8 mouse cellular contexts compared by ENCODE assay signal in the genomic region with DNA sequence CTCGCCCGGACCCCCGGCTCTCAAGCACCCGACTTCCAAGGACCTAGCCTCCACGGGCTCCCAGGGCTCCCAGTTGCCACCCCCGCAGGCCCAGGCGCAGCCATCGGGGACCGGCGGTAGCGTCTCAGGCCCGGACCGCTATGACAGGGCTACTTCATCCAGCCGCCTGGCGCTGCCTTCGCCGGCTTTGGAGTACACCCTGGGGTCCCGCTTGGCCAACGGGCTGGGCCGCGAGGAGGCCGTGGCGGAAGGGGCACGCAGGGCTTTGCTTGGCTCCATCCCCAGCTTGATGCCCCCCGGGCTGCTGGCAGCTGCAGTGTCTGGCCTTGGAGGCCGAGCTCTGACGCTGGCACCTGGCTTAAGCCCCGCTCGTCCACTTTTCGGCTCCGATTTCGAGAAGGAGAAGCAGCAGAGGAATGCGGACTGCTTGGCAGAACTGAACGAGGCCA. TPM values are rescaled to one million over a fixed set of nuclear protein-coding genes. Genes with fewer than 3 reads are reported as not detected.
DNase-seq lines count a peak whose midpoint lies in the region; ATAC-seq lines count a peak whose summit lies in the region.

No protein-coding gene starts in this region.

- H3K4me1 ChIP-seq in erythroblast, embryonic 14.5 days (ENCODE audit: control insufficient read depth): peaks cover 69% of the 10 kb centered on the region
- peaks cover 61% of the 10 kb centered on the region for H3K4me1 ChIP-seq in limb, embryonic 15.5 days

- H3K9ac ChIP-seq in limb, embryonic 15.5 days: peak overlapping the region; percentile 91

- H3K27ac ChIP-seq in limb, embryonic 15.5 days: peak overlapping the region; percentile 98

- peak; percentile 44 for DNase-seq in urinary bladder, adult 2 months (ENCODE audit: low spot score)
- DNase-seq in urinary bladder, postnatal 36 days (ENCODE audit: low spot score in 2 of 2): no peak
- DNase-seq in gastrocnemius, postnatal 25 days: peak; percentile 41
- DNase-seq in spleen, postnatal 4 days (ENCODE audit: low spot score in 2 of 2): peak; percentile 34 to 79

- 5% methylated on average over 34 of the region's 34 CpGs for WGBS in limb, embryonic 15.5 days

- H3K4me3 ChIP-seq in erythroblast, embryonic 14.5 days (replicated peaks): peak overlapping the region; percentile 84
- peak overlapping the region; percentile 82 for H3K4me3 ChIP-seq in limb, embryonic 15.5 days

- no peak for ATAC-seq in erythroblast, adult 5-6 weeks (replicated peaks; ENCODE audit: low FRiP score, poor library complexity, severe bottlenecking)
- ATAC-seq in limb, embryonic 15.5 days (ENCODE audit: insufficient number of reproducible peaks, low FRiP score, low TSS enrichment, low read depth): no peak
- ATAC-seq in frontal cortex, adult (ENCODE audit: low TSS enrichment): no peak

- peaks cover 27% of the 10 kb centered on the region for H3K36me3 ChIP-seq in erythroblast, embryonic 14.5 days (ENCODE audit: control insufficient read depth)
- H3K36me3 ChIP-seq in limb, embryonic 15.5 days: peaks cover 28% of the 10 kb centered on the region

- peaks cover 4% of the 10 kb centered on the region for H3K9me3 ChIP-seq in erythroblast, embryonic 14.5 days (ENCODE audit: control insufficient read depth, low read length)
- H3K9me3 ChIP-seq in limb, embryonic 15.5 days: no peaks in the 10 kb centered on the region

- H3K4me2 ChIP-seq in limb, embryonic 15.5 days: peak overlapping the region; percentile 97

- no peaks in the 10 kb centered on the region for H3K27me3 ChIP-seq in erythroblast, embryonic 14.5 days (ENCODE audit: control insufficient read depth)
- H3K27me3 ChIP-seq in limb, embryonic 15.5 days: no peaks in the 10 kb centered on the region

RNA-seq across cellular contexts. Expression of a gene that starts 0.8 kb away (rescaled TPM):
- 5.0 and 5.5 TPM in 2 replicates for polyA plus RNA-seq in erythroblast, embryonic 14.5 days (2012)
- total RNA-seq in erythroblast, adult 5-6 weeks (2015; ENCODE audit: low replicate concordance): 5.6 and 7.3 TPM in 2 replicates
- 0.77 and 3.9 TPM in 2 replicates for total RNA-seq in erythroblast, adult 5-6 weeks (2017; ENCODE audit: low replicate concordance)
- 15.8 and 20.3 TPM in 2 replicates for polyA plus RNA-seq in urinary bladder, adult 2 months (2012; rRNA removed)
- 10 to 100 TPM; 13.7 to 14.3 TPM for total RNA-seq in gastrocnemius, postnatal 25 days (2021)
- polyA plus RNA-seq in limb, embryonic 15.5 days (2015; fragmentation: Nextera tagmentation; extraction: Ambion mirVana): 24.0 and 26.1 TPM in 2 replicates

RNA-seq across cellular contexts. Expression of a gene that starts 13.6 kb away (rescaled TPM):
- 0.02 TPM in 1 of 2 replicates, not detected in the other for polyA plus RNA-seq in erythroblast, embryonic 14.5 days (2012)
- total RNA-seq in erythroblast, adult 5-6 weeks (2015; ENCODE audit: low replicate concordance): not detected in 2 replicates
- 0.43 TPM in 1 of 2 replicates, not detected in the other for total RNA-seq in erythroblast, adult 5-6 weeks (2017; ENCODE audit: low replicate concordance)
- 7.5 and 9.5 TPM in 2 replicates for polyA plus RNA-seq in urinary bladder, adult 2 months (2012; rRNA removed)
- 1 to 10 TPM; 4.3 to 4.9 TPM for total RNA-seq in gastrocnemius, postnatal 25 days (2021)
- 5.2 and 5.3 TPM in 2 replicates for polyA plus RNA-seq in limb, embryonic 15.5 days (2015; fragmentation: Nextera tagmentation; extraction: Ambion mirVana)

RNA-seq across cellular contexts. Expression of a gene that starts 17.5 kb away (rescaled TPM):
- polyA plus RNA-seq in erythroblast, embryonic 14.5 days (2012): not detected in 2 replicates
- not detected in 2 replicates for total RNA-seq in erythroblast, adult 5-6 weeks (2015; ENCODE audit: low replicate concordance)
- total RNA-seq in erythroblast, adult 5-6 weeks (2017; ENCODE audit: low replicate concordance): not detected in 2 replicates
- polyA plus RNA-seq in urinary bladder, adult 2 months (2012; rRNA removed): 0.04 TPM in 1 of 2 replicates, not detected in the other
- total RNA-seq in gastrocnemius, postnatal 25 days (2021): not detected
- not detected in 2 replicates for polyA plus RNA-seq in limb, embryonic 15.5 days (2015; fragmentation: Nextera tagmentation; extraction: Ambion mirVana)

RNA-seq across cellular contexts. Expression of a gene that starts 18.7 kb away (rescaled TPM):
- polyA plus RNA-seq in erythroblast, embryonic 14.5 days (2012): 0.05 and 0.07 TPM in 2 replicates
- total RNA-seq in erythroblast, adult 5-6 weeks (2015; ENCODE audit: low replicate concordance): not detected in 2 replicates
- total RNA-seq in erythroblast, adult 5-6 weeks (2017; ENCODE audit: low replicate concordance): not detected in 2 replicates
- 0.04 TPM in 1 of 2 replicates, not detected in the other for polyA plus RNA-seq in urinary bladder, adult 2 months (2012; rRNA removed)
- not detected for total RNA-seq in gastrocnemius, postnatal 25 days (2021)
- polyA plus RNA-seq in limb, embryonic 15.5 days (2015; fragmentation: Nextera tagmentation; extraction: Ambion mirVana): 3.8 and 3.9 TPM in 2 replicates

RNA-seq across cellular contexts. Expression of a gene that starts 19.5 kb away (rescaled TPM):
- polyA plus RNA-seq in erythroblast, embryonic 14.5 days (2012): 21.6 and 22.6 TPM in 2 replicates
- 15.2 and 35.9 TPM in 2 replicates for total RNA-seq in erythroblast, adult 5-6 weeks (2015; ENCODE audit: low replicate concordance)
- total RNA-seq in erythroblast, adult 5-6 weeks (2017; ENCODE audit: low replicate concordance): 7.8 and 21.0 TPM in 2 replicates
- 35.0 and 43.7 TPM in 2 replicates for polyA plus RNA-seq in urinary bladder, adult 2 months (2012; rRNA removed)
- total RNA-seq in gastrocnemius, postnatal 25 days (2021): 10 to 100 TPM; 56.6 to 59.4 TPM
- 28.8 and 32.7 TPM in 2 replicates for polyA plus RNA-seq in limb, embryonic 15.5 days (2015; fragmentation: Nextera tagmentation; extraction: Ambion mirVana)

Comparison
In these comparisons a context has a peak if more than half of its experiments do, and no peak if none do; other contexts are left out.
1. DNase-seq: peak in urinary bladder, adult 2 months (single experiment), gastrocnemius, postnatal 25 days (single experiment) and spleen, postnatal 4 days (2 of 2); none in urinary bladder, postnatal 36 days (0 of 2).